Mouse (Mus musculus) lung, postnatal 14 days (tissue): Measurements from ENCODE around the gene Higd1b.
A peak's percentile ranks its signal among the peaks of the same experiment; 100 is the strongest.

Source experiments
- DNase-seq: peaks from one replicate; pipeline ENCODE4 v3.0.0; 2021

Gene Higd1b

DNA sequence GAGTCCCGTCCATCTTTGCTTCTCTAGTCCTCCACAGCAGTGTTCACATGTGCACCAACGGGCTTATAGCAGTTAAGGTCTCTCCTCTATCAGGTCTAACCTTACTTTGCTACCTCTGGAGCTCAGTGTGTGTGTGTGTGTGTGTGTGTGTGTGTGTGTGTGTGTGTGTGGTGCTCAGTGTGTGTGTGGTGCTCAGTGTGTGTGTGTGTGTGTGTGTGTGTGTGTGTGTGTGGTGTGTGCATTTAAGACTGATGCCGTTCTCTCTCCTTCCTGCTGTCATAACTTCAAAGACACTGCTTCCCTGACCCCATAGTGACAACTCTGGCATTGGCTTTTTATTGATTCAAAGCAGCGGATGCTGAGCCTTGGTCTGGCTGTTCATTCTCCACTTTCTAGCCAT is at the start of gene Higd1b:
Gene Higd1b, plus strand, starts transcription at position 301 of the 400 bp plus-strand sequence.
- no peak for DNase-seq

DNA sequence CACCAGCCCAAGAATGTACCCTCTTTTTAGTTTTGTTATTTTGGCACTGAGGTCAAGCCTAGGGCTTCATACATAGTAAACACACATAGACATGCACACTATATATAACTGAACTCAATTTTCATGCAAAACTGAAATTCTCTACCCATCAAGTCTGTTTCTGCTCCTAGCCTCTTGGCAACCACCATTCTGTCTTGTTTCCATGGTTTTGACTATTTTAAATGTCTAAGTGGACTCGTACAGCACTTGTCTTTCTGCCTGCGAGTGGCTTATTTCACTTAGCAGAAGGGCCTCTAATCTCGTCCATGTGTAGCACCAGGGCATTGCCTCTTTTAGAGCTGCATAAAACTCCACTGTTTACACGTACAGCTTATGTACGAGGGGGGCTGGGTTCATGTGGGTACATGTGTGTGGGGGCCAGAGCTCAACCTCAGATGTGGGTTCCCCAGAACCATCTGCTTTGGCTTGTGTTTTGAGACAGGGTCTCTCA is 47.9 kb upstream of the Higd1b start:
- no peak for DNase-seq

DNA sequence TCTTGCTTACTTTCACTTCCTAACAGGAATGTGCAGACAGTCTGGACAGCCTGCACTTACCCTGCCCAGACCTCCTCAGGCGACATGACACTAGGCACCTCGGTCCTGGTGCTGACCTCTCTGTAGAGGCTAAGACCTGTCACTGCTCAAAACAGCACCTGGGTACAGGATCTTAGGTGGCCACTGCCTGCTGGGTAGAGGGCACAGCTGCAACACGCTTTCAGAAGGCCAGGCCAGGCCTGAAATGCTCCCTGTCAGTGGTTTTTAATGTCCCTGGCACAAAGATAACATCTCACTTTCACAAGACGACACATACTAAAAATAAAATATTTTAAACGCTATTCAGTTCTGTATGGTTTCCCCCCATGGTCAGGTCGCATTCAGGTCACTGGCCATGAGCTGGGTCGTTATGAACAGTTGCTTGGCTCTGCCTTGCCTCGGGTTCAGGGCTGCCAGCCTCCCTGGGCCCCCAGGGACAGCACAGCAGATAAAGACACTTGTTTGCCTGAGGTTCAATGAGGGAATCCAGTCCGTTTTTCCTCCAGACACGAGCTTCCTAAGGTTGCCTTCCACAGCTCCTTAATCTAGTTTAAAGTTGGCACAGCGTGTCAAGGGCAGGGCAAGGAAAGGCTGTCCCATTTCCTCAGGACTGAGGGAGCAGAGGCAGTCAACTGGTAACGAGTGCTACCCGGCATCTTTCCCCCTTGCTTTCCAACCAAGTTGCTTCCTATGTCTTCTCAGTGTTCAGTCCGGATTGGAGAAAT is 43.8 kb upstream of the Higd1b start:
- no peak for DNase-seq

DNA sequence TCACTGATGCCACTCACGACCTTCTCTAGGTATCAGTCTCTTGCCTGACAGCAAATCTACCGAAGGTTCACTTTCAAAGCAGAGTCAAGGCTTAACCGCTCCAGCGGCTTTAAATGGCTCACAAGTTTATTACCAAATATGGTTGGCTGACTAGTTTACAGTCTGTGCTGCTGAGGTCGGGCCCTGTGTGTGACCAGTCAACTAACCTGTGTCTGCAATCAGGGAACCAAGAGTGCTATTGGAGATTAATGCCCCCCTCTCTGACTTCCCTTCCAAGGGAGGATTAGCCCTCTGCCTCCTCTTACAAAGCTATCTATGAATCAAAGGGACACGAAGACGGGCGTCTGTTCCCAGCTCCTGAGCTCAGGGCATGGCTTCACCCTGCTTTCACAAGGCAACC is 41.5 kb upstream of the Higd1b start:
- DNase-seq: no peak

DNA sequence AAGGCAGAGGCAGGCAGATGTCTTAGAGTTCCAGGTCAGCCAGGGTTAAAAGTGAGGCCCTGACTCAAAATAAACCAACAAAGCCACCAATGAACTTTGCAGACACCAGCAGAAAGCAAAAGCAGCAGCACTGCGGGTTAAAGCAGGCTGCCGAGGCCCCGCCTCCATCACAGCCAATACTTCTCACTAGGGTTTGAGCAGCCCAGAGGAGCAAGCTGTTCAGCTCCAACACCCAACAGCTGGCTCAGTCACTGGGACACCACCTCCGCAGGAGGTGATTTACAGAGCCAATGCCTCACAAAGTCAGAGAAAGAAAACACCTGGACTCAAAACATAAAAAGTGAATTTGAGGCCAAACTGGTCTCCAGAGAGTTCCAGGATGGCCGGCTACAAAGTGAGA is 32.2 kb upstream of the Higd1b start:
- no peak for DNase-seq

DNA sequence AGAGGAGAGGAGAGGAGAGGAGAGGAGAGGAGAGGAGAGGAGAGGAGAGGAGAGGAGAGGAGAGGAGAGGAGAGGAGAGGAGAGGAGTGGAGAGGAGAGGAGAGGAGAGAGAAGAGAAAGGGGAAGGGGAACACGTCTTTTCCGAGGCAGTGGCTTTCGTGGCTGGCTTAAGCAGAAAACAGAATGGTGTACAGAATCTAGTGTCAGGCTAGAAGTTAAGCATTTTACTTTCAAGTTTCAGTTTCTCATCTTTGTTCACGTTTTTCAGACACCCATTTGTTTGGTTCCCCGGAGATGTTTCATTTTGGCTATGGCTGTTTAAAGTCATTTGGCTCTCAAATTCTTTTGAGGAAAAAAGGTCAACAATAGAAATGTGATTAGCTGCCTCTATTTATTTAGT is 27.4 kb upstream of the Higd1b start:
- no peak for DNase-seq

DNA sequence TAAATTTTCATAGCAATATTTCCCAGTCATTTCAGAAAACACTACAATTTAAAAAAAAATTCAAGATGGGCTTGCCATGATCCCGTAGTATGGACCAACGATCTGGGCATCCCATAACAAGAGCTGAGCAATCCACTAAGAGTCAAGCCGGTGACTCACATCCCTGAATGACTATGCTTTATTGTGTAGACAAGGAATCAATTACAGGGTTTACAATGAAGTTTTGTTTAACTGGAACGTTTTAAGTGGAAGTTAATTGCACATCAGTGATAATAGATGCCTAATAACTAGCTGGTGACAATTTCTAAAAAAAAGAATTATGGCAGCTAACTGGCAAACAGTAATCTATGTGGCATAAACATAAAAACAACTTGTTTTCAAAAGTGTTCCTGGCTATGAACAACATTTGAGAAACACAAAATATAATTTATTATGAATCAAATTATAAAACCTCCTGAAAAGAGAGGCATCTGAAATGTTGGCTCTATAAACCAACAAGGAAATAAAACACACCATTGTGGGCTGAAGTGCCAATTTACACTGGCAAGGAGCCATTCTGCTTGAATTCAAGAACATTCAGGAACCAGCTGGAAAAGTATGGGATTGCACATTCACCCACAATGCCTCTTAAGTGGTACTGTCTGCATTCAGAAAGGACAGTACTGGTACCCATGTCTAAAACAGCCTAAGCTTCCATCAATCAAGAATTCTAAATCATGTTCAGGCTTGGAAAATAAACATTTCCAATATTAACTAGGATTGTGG is 24.7 kb upstream of the Higd1b start:
- DNase-seq: peak; percentile 51

DNA sequence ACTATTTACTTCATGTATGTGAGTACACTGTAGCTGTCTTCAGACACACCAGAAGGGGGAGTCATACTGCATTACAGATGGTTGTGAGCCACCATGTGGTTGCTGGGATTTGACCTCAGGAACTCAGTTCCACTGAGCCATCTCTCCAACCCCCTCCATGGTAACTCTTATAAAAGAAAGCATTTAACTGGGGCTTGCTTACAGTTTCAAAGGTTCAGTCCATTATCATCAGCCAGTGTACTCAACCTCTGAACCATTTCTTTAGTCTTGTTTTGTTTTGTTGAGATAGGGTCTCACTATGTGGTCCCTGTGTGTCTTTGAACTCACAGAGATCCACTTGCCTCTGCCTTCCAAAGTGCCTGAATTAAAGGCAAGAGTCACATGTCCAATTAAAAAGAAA is 20.8 kb upstream of the Higd1b start:
- no peak for DNase-seq

DNA sequence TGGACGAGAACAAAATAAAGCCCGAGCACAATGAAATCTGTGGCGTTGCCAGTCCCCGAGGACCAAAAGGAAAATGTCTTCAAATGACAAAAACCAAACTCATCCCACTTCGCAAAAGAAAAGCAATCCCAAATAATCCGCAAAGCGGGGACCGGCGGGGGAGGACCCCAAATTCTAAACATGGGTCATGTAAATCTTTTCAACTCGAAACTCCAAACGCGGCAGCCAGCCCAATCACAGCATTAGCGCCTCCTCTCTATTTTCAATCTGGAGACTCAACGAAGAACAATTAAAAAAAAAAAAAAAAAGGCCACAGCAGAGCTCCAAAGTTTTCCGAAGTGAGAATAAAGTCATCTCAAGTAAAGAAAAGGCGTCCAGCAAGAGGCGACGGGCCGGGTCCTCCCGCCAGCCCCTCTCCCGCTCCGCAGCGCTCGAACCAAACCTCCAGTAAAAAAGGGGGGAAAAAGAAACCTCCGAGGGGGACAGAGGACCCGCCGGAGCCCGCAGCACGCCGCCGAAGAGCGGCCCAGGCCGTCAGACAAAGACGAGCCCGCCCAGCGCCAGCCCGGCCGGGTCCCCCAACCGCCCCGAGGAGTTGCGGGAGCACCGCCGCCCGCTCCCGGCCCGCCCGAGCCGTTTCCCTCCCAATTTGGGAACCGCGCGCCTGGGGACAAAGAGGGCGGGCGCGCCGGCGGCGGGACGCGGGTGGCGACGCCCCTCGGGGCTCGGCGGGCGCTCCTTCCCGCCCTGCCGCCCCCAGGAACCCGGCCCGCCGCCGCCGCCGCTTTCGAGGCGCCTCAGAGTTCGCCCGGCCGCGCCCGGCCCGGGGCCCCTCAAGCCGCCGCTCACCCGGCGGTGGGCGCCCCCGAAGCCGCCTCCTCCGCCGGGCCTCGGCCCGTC is 17.3 kb upstream of the Higd1b start:
- peak; percentile 48 for DNase-seq

DNA sequence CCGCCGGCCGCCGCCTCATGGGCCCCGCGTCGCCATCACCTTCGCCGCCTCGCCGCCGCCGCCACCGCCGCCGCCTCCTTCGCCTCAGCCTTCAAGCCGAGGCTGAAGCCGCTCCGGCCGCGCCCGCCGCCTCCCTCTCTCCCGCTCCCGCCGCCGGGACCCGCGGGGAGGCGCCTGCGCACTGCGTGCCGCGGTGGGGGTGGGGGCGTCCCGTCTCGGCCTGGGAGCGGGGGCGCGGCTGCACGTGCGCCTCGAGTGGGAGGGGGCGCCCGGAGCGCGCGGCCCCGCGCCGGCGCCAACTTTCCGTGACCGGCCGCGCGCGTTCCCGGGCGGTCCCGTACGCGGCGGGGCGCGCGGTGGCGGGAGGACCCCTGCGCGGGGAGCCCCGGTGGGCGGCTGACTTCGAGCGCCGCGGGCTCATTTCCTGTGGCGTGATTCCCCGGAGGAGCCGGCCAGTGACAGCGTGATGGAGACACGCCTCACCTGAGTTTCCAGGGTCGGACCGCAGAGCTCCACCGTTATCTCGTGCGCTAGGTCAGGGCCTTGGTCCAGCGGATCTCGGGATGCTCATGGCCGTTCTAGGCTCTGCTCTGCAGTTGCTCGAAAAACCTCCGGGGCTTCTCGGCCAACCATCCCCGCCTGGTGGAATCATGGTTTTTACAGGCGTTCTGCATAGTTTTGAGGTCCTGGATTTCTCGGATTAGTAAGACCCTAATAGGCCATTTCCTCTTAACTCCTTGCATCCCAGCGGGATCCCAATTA is 16.4 kb upstream of the Higd1b start, which contains the start of gene Gjc1:
Gene Gjc1, minus strand, starts transcription at position 680 of the 762 bp plus-strand sequence.
- DNase-seq: peak; percentile 73

DNA sequence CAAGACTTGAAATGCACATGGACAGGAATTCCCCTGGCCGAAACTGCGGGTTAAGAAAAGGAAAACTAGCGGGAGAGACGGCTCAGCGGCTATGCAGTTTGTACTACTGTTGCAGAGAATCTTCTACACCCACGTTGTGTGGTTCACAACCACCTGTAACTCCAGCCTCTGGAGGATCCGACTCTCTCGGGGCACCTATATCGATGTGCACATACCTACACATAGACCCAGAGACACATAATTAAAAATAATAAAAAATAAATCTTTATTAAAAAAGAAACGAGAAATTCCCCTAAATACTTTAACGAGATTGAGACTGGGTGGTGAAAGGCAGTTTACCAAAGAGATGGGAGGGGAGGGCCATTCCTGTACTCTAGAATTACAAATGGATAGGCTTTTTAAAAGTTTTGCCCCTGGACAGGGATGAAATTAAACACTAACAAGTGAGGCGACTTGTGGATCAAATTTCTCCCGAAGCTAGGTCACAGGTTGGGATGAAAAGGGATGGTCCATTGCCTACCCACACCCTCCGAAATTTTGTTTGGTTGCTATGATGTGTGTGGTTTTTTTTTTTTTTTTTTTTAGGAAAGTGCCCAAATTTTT is 15.8 kb upstream of the Higd1b start:
- no peak for DNase-seq

DNA sequence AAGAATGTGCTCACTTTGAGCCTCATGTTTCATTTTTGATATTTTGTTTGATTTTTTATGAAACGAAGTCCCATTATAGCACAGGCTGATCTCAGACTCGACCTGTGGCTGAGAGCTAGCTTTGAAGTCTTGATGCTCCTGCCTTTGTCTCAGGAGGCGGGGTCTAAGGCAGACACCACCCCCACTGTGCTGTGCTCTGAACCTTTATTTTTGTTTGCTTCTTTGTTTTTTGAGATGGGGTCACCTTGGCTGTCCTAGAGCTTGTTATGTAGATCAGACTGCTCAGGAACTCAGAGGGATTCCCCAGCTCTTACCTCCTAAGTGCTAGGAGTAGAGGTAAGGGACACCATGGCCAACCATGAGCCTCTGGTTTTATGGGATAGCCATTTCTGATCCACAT is 15.2 kb upstream of the Higd1b start:
- no peak for DNase-seq

DNA sequence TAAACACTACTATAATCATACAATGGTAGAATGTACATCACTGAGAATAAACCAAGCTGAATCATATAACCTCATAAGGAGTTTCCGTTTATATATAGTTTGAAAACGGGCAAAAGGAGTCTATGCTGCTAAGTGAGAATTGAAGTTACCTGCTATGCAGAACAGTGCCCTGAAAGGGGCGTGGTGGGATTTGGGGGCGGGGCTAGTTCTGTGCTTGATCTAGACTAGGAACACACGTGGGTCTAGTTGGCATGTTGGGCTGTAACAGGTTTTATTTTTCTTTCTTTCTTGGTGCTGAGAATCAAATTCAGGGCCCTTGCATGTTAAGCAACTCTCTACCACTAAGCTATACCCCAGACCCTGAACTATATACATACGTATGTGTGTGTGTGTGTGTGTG is 14.4 kb upstream of the Higd1b start:
- DNase-seq: no peak

DNA sequence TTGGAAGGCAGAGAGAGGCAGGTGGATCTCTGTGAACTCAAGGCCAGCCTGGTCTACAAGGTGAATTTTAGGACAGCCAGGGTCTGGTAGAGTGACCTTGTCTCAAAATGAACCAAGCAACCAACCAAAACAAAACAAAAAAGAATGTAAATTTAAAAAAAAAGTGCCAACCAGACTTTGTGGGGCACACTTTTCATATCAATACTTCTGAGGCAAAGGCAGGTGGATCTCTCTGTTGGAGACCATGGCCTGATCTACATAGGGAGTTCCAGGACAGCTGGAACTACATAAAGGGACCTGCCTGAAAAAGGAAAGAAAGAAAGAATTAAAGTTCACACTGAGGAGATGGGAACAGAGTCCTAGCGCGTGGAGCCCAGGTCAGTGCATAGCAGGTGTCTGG is 9.2 kb upstream of the Higd1b start:
- DNase-seq: no peak

DNA sequence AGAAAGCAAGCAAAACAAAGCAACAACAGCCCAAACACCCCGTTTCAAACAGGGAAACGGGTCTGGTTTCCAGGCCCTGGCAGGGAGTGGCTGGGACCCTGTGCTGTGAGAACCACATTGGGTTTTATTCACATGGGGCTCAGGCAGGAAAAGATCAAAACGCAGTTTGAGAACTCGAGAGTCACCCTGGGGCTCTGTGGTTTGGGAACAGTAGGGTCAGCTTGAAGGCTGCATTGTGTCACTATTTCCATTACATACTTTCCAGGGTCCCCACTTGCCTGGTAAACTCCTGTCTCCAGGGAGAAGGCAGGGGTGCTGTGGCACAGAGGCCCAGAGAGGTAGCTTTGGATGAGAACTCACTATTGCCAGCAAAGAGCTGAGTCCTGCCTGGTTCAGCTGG is 8.6 kb upstream of the Higd1b start:
- no peak for DNase-seq

DNA sequence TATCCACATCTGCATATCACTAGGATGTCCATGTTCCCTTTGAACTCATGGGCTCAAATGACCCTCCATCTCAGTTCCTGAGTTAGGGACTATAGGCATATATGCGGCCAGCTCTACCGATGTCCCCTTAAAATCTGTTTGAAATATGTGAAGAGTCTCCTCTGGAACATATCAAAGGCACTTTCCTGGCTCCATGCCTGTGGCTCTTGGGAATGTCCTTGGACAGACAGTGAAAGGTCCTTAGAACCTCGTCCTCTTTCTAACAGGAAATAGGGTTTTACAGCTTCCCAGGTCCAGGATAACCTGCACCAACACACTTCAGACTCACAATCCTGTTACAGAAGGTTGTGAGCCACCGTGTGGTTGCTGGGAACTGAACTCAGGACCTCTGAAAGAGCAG is 5.4 kb upstream of the Higd1b start:
- no peak for DNase-seq

DNA sequence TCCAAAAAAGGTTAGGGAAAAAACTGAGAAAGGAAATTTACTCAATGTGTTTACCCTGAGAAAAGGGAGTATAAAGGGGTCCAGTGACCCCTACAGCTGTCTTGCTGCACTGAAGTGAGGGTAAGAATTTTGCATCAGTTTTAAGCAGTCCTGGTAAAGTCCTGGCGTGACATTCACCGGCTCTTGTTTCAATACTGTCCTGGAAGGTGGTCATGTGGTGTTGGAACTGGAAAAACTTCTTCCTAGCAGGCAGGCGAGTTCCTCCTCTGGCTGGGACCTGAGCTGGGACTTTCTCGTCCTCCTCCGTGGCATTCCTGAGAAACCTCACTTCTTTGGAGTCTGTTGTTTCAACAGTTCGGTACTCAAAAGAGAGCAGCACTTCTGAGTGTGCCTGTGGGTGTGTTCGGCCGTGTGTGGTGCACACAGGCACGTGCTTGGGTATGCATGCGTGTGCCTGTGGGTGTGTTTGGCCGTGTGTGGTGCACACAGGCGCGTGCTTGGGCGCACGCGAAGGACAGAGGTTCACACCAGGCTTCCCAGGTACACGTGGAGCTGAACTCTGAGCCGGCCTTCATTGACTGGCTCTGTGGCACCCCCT is 2.9 kb upstream of the Higd1b start:
- no peak for DNase-seq

DNA sequence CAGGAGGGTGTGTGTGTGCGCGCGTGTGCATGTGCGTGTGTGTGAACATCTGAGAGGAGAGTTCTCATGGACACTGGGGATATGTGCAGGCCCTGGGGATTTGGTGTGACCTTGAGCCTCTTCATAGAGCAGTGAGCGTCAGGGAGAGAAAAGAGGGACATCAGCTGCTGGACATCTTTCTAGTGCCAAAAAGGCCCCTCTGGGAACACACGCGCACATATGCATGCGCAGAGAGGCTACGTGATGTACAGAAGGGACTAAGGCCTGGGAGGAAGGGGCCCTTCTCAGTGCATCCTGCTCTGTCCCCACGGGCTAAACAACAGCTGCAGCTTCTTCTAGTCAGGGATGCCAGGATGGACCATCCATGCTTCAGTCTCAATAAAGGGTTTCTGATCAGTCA is 1.4 kb upstream of the Higd1b start:
- no peak for DNase-seq

DNA sequence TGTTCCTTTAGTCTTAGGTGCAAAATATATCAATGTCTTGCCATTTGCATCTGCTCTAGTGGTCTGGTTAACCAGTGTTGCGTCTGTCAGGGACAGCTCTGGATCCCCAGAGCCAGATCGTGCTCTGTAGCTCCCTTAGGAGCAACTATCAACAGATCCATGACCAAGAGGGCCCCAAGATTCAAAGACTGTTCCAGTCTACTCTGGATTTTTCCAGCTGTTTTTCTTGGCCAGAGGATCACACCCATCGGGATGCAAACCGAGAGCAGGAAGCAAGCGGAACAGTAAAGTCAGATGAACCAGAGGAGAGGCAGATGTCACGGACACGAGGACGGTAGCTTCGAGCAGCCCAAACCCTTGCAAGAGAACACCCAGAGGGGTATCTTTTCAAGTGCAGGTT is 497 bp downstream of the Higd1b start:
- no peak for DNase-seq

DNA sequence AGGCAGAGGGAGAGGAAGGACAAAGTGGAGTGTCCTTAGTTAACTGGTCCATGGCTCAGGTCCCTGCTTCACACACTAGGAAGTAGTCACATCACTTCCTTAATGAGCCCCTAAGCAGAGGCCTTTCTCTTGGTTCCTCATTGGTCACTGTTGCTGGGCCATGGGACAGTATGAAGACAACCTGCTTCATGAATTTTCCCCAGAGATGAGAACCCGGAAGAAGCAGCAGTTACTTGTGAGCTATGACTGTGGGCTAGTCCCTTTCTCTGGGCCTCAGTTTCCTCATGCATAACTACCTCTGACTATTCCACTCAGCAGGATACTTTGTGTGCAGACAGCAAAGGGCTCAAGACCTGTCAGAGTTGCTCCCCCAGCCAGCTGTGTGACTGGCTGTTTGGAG is 1.7 kb downstream of the Higd1b start:
- DNase-seq: no peak

DNA sequence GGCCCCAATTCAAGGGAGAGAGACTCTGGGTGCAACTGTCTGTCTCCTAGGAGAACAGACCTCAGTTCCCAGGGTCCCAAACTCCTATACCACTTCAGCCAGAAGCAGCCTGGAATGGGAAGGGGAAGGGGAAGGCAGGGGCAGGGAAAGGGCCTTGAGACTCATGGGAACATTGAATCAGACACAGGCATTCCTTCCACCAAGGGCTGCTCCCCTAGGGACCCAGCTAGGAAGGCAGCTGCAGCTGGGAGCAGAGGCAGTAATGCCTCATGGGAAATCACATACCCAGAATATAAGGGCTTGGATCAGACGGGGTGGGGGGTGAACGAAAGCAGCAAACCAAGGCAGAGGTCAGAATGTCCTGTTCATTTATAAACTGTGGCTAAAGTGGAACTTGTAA is 2.5 kb downstream of the Higd1b start:
- no peak for DNase-seq
